13 mouse cellular contexts compared by ENCODE assay signal in the genomic region with DNA sequence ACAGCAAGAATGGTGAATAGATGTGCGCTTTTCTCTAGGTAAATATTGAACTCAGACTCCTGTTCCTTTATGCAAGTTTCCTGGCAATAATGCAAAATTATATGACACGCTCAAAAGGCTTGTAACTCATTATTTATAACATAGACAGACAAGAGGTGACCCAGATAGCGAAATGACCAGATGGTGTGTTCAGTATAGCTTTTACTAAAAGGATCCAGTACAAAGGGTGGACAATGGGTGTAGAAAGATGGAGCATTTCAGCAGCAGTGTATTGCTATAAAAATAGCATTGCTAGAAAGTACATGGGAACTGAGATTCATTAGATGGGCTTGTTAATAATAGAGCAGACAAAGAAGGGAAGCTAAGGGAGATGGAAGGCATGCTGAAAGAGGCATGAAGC.
"Had no signal": no experiment of that assay in that cellular context is flagged by ENCODE, and none has a peak within 500 bp of the region (broad histone marks: within the 10 kb centered on the region; RNA-seq: fewer than 3 reads in every experiment).

No protein-coding gene starts in this region.

- H3K27me3 ChIP-seq: limb, embryonic 13.5 days; neural tube, embryonic 12.5 days had no signal

- H3K4me2 ChIP-seq: limb, embryonic 13.5 days; neural tube, embryonic 12.5 days had no signal

- H3K36me3 ChIP-seq: limb, embryonic 13.5 days; neural tube, embryonic 12.5 days had no signal

- DNase-seq: kidney, adult 11 months; kidney, adult 9 months; kidney, postnatal 4 days; left cerebral cortex, postnatal 4 days; lung, adult 18-20 months; thymus, postnatal 4 days had no signal

- H3K27ac ChIP-seq: kidney, postnatal 0 days; layer of hippocampus, adult 2 months; limb, embryonic 13.5 days; liver, embryonic 14.5 days; neural tube, embryonic 12.5 days; stomach, postnatal 0 days had no signal

- H3K9ac ChIP-seq: limb, embryonic 13.5 days; liver, embryonic 14.5 days; neural tube, embryonic 12.5 days had no signal

- H3K9me3 ChIP-seq: limb, embryonic 13.5 days; neural tube, embryonic 12.5 days had no signal

- H3K4me1 ChIP-seq: limb, embryonic 13.5 days; neural tube, embryonic 12.5 days had no signal

- H3K4me3 ChIP-seq: layer of hippocampus, adult 2 months; limb, embryonic 13.5 days; myocyte; neural tube, embryonic 12.5 days had no signal
